Mouse (Mus musculus) limb, embryonic 10.5 days (tissue): Measurements from ENCODE around the gene Psrc1. TPM values are rescaled to one million over a fixed set of nuclear protein-coding genes. Genes with fewer than 3 reads are reported as not detected.

Experiments used
- DNase-seq: peaks from one replicate; pipeline ENCODE4 v3.0.0-alpha.2; 2017; ENCODE audit warnings: low spot score
- H3K27ac ChIP-seq: fragments of 300-500 bp; sonication (generic); 2 replicates; pipeline ENCODE4 v1.5.1; 2016; ENCODE audit warnings: mild to moderate bottlenecking
- H3K27me3 ChIP-seq: fragments of 300-500 bp; sonication (generic); 2 replicates; pipeline ENCODE4 v1.6.1; 2016; ENCODE audit warnings: low read depth, mild to moderate bottlenecking; ENCODE audit not compliant: poor library complexity, severe bottlenecking
- H3K36me3 ChIP-seq: fragments of 300-500 bp; sonication (generic); 2 replicates; pipeline ENCODE4 v1.6.1; 2016; ENCODE audit warnings: mild to moderate bottlenecking, moderate library complexity
- H3K4me1 ChIP-seq: fragments of 300-500 bp; sonication (generic); 2 replicates; pipeline ENCODE4 v1.6.1; 2016
- H3K4me3 ChIP-seq: fragments of 300-500 bp; sonication (generic); 2 replicates; pipeline ENCODE4 v1.5.1; 2016; ENCODE audit warnings: mild to moderate bottlenecking, moderate library complexity
- H3K9me3 ChIP-seq: fragments of 300-500 bp; sonication (generic); replicated peaks from 2 replicates; pipeline ENCODE4 v1.6.1; 2016; ENCODE audit warnings: mild to moderate bottlenecking
- WGBS: fragments of 180-500 bp; shearing (Covaris S2); methylation state at CpG from one replicate; pipeline ENCODE4 v1.1.7; 2016; 5-methylcytosine and 5-hydroxymethylcytosine counted together
- polyA plus RNA-seq: library from polyadenylated mRNA; unstranded; fragments of >200 nt; fragmentation: Nextera tagmentation; extraction: Ambion mirVana; gene quantifications from 2 replicates; pipeline ENCODE4 v1.2.1, GENCODE M21; 2016

The Psrc1 gene
- polyA plus RNA-seq = 96.6 and 100 TPM in 2 replicates

- H3K4me3 ChIP-seq = peak within 1 kb of the TSS; percentile 60
- DNase-seq = peak; percentile 90
- H3K27ac ChIP-seq = peak within 1 kb of the TSS; percentile 84
- H3K9me3 ChIP-seq = no peaks in the 10 kb centered on the region
- peaks cover 38% of the 10 kb centered on the region for H3K4me1 ChIP-seq
- no peaks in the 10 kb centered on the region for H3K27me3 ChIP-seq
- whole genome bisulfite sequencing = 2% methylated on average over 44 of the region's 44 CpGs
- peaks cover 33% of the 10 kb centered on the region for H3K36me3 ChIP-seq
Observed at GRCm38 (mm10) chr3:108383485-108384354, at the start of gene Psrc1. Gene Psrc1 (plus strand): TSS chr3:108383839.

DNA sequence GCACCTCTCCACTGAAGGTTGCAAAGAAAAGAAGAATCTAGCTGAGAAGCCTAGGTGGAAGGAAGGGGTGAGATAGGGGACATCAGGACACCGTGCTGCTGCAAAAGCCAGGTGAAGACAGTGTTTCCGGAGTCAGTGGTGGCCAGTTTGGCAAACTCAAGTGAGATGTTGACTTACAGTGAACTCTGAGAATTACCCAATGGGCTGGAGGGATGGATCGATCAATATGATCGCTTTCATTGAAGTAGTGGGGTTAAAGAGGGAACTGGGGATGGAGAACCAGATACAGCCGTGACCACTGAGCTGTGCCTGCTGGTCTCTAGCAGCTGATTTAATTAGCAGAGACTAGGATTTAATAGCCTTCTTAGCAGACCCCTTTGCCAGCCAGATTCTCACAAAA lies 46.8 kb upstream of the Psrc1 start:
- Histone ChIP-seq H3K27ac (no peak overlapping the region), H3K9me3 (no peaks in the 10 kb centered on the region), H3K4me3 (no peak overlapping the region), H3K27me3 (no peaks in the 10 kb centered on the region), H3K36me3 (peaks cover 66% of the 10 kb centered on the region), H3K4me1 (no peaks in the 10 kb centered on the region)
- no peak for DNase-seq
- 92% methylated on average over 5 of the region's 5 CpGs for WGBS

GRCm38 (mm10) chr3:108341040-108341439 lies 42.6 kb upstream of the Psrc1 start:
- no peak overlapping the region for H3K4me3 ChIP-seq
- H3K36me3 ChIP-seq = peaks cover 62% of the 10 kb centered on the region
- DNase-seq = no peak
- 89% methylated on average over 2 of the region's 2 CpGs for WGBS
- H3K9me3 ChIP-seq = no peaks in the 10 kb centered on the region
- no peaks in the 10 kb centered on the region for H3K27me3 ChIP-seq
- H3K4me1 ChIP-seq = no peaks in the 10 kb centered on the region
- no peak overlapping the region for H3K27ac ChIP-seq

GRCm38 (mm10) chr3:108342185-108342584 lies 41.5 kb upstream of the Psrc1 start:
- Histone ChIP-seq H3K4me3 (no peak overlapping the region), H3K9me3 (no peaks in the 10 kb centered on the region), H3K4me1 (no peaks in the 10 kb centered on the region), H3K36me3 (peaks cover 70% of the 10 kb centered on the region), H3K27ac (no peak overlapping the region), H3K27me3 (no peaks in the 10 kb centered on the region)
- no peak for DNase-seq
- 80% methylated on average over 7 of the region's 7 CpGs for WGBS

DNA sequence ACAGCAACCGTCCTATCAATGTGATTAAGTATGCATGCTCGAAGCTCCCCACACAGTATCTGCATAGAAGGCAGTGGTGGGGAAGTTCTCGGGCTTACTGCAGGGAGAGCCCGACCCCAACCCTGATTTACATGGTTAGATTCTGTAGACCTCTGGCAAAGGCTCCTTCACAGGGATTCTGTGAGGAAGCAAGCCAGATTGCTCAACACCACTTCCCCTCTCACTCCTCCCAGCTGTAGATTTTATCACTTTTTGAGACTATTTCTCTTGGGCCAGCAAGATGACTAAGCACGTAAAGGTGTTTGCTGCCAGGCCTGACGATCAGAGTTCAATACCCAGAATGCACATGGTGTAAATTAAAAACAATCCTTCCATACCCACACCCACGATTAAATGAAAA lies 37.8 kb upstream of the Psrc1 start:
- Histone ChIP-seq H3K27me3 (no peaks in the 10 kb centered on the region), H3K27ac (no peak overlapping the region), H3K9me3 (no peaks in the 10 kb centered on the region), H3K4me3 (no peak overlapping the region), H3K4me1 (no peaks in the 10 kb centered on the region), H3K36me3 (peaks cover 75% of the 10 kb centered on the region)
- WGBS = 92% methylated on average over 7 of the region's 7 CpGs
- DNase-seq = no peak

DNA sequence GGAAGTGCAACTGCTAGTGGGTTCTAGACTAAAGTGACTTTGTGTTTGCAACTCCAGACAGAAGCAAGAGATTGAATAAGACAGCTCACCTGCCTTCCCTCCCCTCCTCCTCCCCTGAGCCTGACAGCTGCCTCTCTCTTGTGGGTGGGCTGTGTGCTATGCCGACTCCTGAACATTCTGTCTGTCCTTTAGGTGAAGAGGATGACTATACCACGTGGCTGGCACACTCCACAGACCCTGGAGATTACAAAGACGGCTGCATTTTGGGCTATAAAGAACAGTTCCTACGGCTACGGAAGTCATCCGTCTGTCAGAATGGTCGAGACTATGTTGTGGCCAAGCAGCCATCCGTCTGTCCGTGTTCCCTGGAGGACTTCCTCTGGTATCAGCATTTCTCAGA lies 35.3 kb upstream of the Psrc1 start:
- Histone ChIP-seq H3K27me3 (no peaks in the 10 kb centered on the region), H3K9me3 (no peaks in the 10 kb centered on the region), H3K4me1 (no peaks in the 10 kb centered on the region), H3K36me3 (peaks cover 72% of the 10 kb centered on the region), H3K27ac (no peak overlapping the region), H3K4me3 (no peak overlapping the region)
- WGBS = 79% methylated on average over 9 of the region's 9 CpGs
- DNase-seq = no peak

GRCm38 (mm10) chr3:108355245-108355644 lies 28.4 kb upstream of the Psrc1 start:
- WGBS = 95% methylated on average over 3 of the region's 3 CpGs
- Histone ChIP-seq H3K36me3 (peaks cover 70% of the 10 kb centered on the region), H3K27me3 (no peaks in the 10 kb centered on the region), H3K27ac (no peak overlapping the region), H3K4me1 (peaks cover 4% of the 10 kb centered on the region; the same call in 1 of the 2 replicates), H3K9me3 (no peaks in the 10 kb centered on the region), H3K4me3 (no peak overlapping the region)
- no peak for DNase-seq

GRCm38 (mm10) chr3:108357051-108357450 lies 26.6 kb upstream of the Psrc1 start:
- Histone ChIP-seq H3K27me3 (no peaks in the 10 kb centered on the region), H3K27ac (no peak overlapping the region), H3K4me3 (no peak overlapping the region), H3K36me3 (peaks cover 54% of the 10 kb centered on the region), H3K9me3 (no peaks in the 10 kb centered on the region), H3K4me1 (peaks cover 20% of the 10 kb centered on the region)
- DNase-seq = no peak
- WGBS = 88% methylated on average over 10 of the region's 10 CpGs

- Histone ChIP-seq H3K4me1 (peaks cover 21% of the 10 kb centered on the region), H3K9me3 (no peaks in the 10 kb centered on the region), H3K4me3 (no peak overlapping the region), H3K27ac (no peak overlapping the region), H3K27me3 (no peaks in the 10 kb centered on the region), H3K36me3 (peaks cover 46% of the 10 kb centered on the region)
- no peak for DNase-seq
- WGBS = 74% methylated on average over 6 of the region's 6 CpGs
Observed at GRCm38 (mm10) chr3:108358445-108358844, 25.2 kb upstream of the Psrc1 start.

- no peaks in the 10 kb centered on the region for H3K9me3 ChIP-seq
- H3K36me3 ChIP-seq = peaks cover 23% of the 10 kb centered on the region
- H3K27me3 ChIP-seq = no peaks in the 10 kb centered on the region
- peak; percentile 66 for DNase-seq
- peak overlapping the region; percentile 14; the same call in 1 of the 2 replicates for H3K4me3 ChIP-seq
- 26% methylated on average over 7 of the region's 7 CpGs for WGBS
- peak overlapping the region; percentile 86 for H3K27ac ChIP-seq
- H3K4me1 ChIP-seq = peaks cover 21% of the 10 kb centered on the region
Observed at GRCm38 (mm10) chr3:108360894-108361293, 22.7 kb upstream of the Psrc1 start.

DNA sequence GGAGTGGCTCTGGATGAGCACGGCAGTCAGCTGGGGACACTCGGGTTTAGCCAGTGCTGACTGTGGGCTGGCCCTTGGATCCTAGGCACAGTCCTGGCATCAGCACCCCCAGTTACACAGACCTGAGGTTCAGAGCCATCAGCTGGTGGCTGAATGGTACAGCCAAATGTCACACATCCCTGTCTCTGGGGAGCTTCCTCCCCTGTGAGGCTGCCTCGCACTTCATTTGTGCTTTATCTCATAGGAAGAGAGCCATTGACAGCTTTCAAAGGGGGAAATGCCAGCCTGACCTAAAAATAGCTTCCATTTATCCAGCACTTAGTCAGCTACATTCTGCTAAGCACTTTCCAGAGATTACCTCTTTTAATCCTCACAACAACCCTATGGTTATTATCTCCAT lies 20.0 kb upstream of the Psrc1 start:
- peaks cover 25% of the 10 kb centered on the region for H3K4me1 ChIP-seq
- 70% methylated on average over 3 of the region's 3 CpGs for WGBS
- H3K9me3 ChIP-seq = no peaks in the 10 kb centered on the region
- H3K27me3 ChIP-seq = no peaks in the 10 kb centered on the region
- H3K36me3 ChIP-seq = no peaks in the 10 kb centered on the region
- H3K27ac ChIP-seq = no peak overlapping the region
- H3K4me3 ChIP-seq = no peak overlapping the region
- DNase-seq = no peak

DNA sequence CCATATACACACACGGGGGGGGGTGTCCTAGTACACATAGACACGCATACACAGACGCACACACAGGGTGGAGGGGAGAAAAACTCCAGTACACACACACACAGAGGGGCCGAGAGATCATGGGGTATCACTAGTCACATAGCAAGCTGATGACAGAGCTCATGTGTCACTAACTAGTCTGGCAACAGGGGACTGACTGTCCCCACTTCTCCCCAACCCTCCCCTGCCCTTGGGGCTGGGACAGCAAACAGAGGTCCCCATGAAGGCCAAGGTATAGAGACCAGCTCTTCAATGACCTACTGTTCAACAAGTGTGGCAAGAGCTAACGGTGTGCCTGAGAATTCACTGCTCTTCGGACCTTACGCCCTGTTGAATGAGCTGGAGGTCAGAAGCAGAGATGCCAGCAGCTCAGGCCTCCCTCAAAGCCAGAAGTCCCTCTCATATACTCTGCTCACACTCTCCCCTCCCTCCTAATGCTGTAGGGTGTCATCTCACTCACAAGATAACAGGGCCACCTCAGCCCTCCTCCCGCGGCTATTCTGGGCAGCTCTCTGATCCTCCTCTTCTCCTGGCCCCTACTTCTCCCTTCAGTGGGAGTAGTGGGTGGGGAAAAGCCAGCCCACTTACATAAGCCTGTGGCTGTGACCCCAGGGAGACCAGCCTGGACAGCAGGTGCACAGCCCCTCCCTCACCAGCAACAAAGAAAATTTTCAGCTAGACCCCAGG lies 19.2 kb upstream of the Psrc1 start, which contains the start of gene Mybphl:
Mybphl (plus strand) TSS at position 642 of the 726 bp plus-strand sequence.
- no peaks in the 10 kb centered on the region for H3K36me3 ChIP-seq
- H3K27ac ChIP-seq = no peak within 1 kb of the TSS
- H3K4me1 ChIP-seq = peaks cover 25% of the 10 kb centered on the region
- no peak for DNase-seq
- no peaks in the 10 kb centered on the region for H3K9me3 ChIP-seq
- no peaks in the 10 kb centered on the region for H3K27me3 ChIP-seq
- WGBS = 80% methylated on average over 9 of the region's 9 CpGs
- no peak within 1 kb of the TSS for H3K4me3 ChIP-seq

DNA sequence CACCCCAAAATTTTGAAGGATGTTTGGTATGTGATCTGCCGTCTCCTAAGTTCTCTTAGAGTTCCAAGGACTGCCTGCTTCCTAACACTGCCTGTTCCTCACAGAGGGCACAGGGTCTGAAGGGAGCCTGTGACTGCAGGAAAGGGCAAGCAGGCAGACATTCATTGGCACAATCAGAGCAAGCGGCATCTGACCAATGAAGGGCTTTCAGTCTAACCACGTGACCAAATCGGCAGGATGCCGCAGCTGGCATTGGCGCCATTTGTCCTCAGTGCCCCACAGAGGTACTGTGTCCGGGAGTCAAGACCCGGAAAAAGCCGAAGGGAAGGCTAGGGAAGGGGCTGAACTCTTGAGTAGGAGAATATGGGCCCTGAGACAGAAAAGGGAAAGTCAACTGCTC lies 16.5 kb upstream of the Psrc1 start:
- no peaks in the 10 kb centered on the region for H3K27me3 ChIP-seq
- H3K36me3 ChIP-seq = no peaks in the 10 kb centered on the region
- 64% methylated on average over 9 of the region's 9 CpGs for WGBS
- peaks cover 5% of the 10 kb centered on the region for H3K4me1 ChIP-seq
- H3K9me3 ChIP-seq = no peaks in the 10 kb centered on the region
- H3K27ac ChIP-seq = peak overlapping the region; percentile 50; the same call in 1 of the 2 replicates
- no peak for DNase-seq
- no peak overlapping the region; the same call in 1 of the 2 replicates for H3K4me3 ChIP-seq
